Mouse (Mus musculus): ENCODE results near the gene Ulk1. TPM values are rescaled to one million over a fixed set of nuclear protein-coding genes. Genes with fewer than 3 reads are reported as not detected.

The Ulk1 gene
- polyA plus RNA-seq, 1 experiment, result 23.9 TPM

DNA sequence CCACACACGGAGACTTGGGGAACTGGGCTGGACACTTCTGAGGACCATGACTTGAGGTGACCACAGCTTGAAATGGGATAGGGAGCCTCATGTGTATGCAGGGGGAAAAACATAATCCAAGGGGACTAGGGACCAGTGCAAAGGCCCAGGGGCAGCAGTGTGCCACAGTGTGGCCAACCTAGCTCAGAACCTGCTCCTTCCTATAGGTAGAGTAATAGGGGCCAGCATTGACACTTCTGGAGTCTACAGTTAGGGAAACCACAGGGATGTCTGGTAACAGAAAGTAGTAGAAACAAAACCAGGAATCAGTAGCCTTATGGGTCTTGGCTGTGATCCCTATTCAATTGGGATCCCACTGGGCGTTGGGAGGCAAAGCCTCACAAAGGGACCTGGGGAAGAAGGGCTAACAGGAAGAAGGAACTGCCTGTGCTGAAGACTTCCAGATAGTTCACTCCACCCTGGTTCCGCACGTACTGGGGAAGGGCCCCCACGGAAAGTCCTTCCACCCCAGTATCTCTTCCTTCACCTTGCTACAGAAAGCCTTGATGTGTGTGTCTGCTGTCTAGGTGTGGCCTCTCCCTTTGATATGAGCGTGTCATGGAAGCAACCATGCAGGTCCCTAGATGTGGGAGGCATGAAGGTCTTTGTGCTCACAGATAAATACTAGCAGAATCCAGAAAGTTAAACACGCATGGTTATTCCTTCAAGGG, 28.2 kb downstream of the Ulk1 start:
- Histone ChIP-seq H3K4me3 (peak overlapping the region; percentile 68), H3K27me3 (ENCODE audit: control insufficient read depth, insufficient read depth, insufficient read length) (no peaks in the 10 kb centered on the region), H3K79me2 (ENCODE audit: control insufficient read depth, insufficient read depth) (peaks cover 23% of the 10 kb centered on the region), H3ac (ENCODE audit: control insufficient read depth, insufficient read length) (no peak overlapping the region), H3K36me3 (ENCODE audit: control insufficient read depth, insufficient read depth) (peaks cover 4% of the 10 kb centered on the region), H3K4me2 (ENCODE audit: low read depth) (no peak overlapping the region)
- TF ChIP-seq TCF12 (IDR thresholded peaks at IDR 0.05; ENCODE audit: insufficient read depth, poor library complexity, severe bottlenecking) (no peak), CEBPB (IDR thresholded peaks at IDR 0.05; ENCODE audit: insufficient read depth, poor library complexity, severe bottlenecking) (no peak), POLR2AphosphoS2 (IDR thresholded peaks at IDR 0.05; ENCODE audit: insufficient read length, low read depth) (no peak), POLR2A (IDR thresholded peaks at IDR 0.05; ENCODE audit: insufficient read length, low read depth) (no peak), TCF3 (IDR thresholded peaks at IDR 0.05; ENCODE audit: insufficient read length, low read depth) (no peak)

DNA sequence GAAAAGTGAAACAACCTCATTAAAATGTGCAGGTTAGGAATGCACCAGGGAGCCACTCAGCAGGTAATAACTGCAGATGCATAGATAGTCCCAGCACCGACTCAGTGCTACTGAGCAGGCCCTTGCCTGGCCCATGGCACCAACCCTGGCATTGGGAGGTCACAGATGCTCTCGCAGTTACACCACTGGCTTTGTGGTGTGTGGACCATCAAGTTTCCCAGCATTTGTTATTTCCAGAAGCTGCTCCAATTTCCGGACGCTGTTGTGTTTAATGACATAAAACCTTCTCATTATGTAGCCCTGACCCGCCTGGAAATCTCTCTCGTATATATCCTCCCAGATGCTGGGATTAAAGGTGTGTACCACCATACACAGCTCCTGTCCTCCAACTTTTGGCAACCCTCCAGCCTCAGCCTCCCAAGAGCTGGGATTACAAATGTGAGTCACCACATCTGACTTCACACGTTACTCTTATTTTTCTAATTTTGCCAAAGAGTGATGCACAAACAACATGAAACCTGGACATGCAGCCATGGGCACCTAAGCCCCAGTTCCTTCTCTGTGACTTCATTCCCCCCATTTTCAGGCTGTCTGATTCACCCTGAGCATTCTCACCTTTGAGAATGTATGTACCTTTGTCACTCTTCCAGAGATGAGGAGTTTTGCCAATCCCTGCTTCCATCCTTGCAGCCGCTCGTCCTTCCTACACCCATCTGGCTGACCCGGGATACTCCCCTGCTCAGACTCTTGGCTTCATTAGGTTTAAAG, 29.0 kb downstream of the Ulk1 start:
- H3K79me2 ChIP-seq (ENCODE audit: control insufficient read depth, insufficient read depth), result peaks cover 23% of the 10 kb centered on the region
- peak overlapping the region; percentile 57 for H3ac ChIP-seq (ENCODE audit: control insufficient read depth, insufficient read length)
- H3K36me3 ChIP-seq (ENCODE audit: control insufficient read depth, insufficient read depth), result peaks cover 6% of the 10 kb centered on the region
- H3K4me3 ChIP-seq, result peak overlapping the region; percentile 68
- TF ChIP-seq MYOD1 (IDR thresholded peaks at IDR 0.05; ENCODE audit: control insufficient read depth in 1 of 3, insufficient read length in 2 of 3, low read depth in 2 of 3) (no peak), CEBPB (IDR thresholded peaks at IDR 0.05; ENCODE audit: insufficient read depth, poor library complexity, severe bottlenecking) (no peak), SRF (IDR thresholded peaks at IDR 0.05; ENCODE audit: control insufficient read depth, insufficient read length, low read depth) (no peak), MYOG (IDR thresholded peaks at IDR 0.05; ENCODE audit: control insufficient read depth in 1 of 3, insufficient read depth in 1 of 3, insufficient read length in 2 of 3, low read depth in 2 of 3) (no peak), E2F4 (IDR thresholded peaks at IDR 0.05; ENCODE audit: insufficient read depth) (no peak), POLR2AphosphoS2 (IDR thresholded peaks at IDR 0.05; ENCODE audit: insufficient read length, low read depth) (no peak), POLR2A (IDR thresholded peaks at IDR 0.05; ENCODE audit: insufficient read length, low read depth) (no peak), REST (IDR thresholded peaks at IDR 0.05; ENCODE audit: insufficient read depth, insufficient read length) (no peak), TCF3 (IDR thresholded peaks at IDR 0.05; ENCODE audit: insufficient read length, low read depth) (no peak), MAX (IDR thresholded peaks at IDR 0.05; ENCODE audit: low read depth) (no peak), USF1 (IDR thresholded peaks at IDR 0.05; ENCODE audit: low read depth) (no peak), TCF12 (IDR thresholded peaks at IDR 0.05; ENCODE audit: insufficient read depth, poor library complexity, severe bottlenecking) (no peak)
- H3K4me2 ChIP-seq (ENCODE audit: low read depth), result peak overlapping the region; percentile 92
- H3K27me3 ChIP-seq (ENCODE audit: control insufficient read depth, insufficient read depth, insufficient read length), result no peaks in the 10 kb centered on the region

DNA sequence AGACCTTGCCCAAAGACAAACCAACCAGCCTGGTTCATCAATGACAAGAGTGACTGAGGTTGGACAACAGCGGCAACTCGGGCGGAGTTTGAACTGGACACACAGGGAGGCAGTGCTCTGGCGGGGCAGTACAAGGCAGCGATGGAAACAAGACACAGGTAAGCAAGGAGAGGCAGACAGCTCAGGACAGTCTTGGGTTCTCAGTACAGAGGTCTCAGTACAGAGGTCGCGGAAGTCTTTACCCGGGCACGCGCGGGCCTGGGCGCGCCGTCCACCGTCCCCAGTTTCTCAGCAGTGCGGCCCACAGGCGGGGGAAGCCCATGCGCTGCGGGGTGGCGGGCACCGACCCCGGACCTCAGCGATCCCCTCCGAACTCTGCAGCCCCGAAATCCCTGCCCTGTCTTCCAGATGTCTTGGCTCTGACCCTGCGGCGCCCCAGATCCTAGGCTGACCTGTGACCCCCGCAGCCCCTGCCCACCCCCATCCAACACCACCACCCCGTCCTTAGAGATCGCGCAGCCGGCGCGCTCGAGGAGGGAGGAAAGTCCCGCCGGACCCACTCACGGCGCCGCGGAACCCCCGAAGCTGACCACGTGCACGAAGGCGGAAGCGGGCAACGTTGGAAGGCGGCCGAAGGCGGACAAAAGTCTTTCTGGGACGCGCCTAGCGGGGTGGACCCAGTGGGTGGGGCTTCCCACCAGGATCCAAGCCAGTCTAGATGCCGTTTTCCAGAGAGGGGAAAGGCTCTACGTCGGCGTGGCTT, 29.7 kb downstream of the Ulk1 start, which contains the start of gene Pus1:
TSS of gene Pus1 (minus strand) at position 662 of the 763 bp plus-strand sequence.
- peak within 1 kb of the TSS; percentile 68 for H3K4me3 ChIP-seq
- H3K27me3 ChIP-seq (ENCODE audit: control insufficient read depth, insufficient read depth, insufficient read length), result no peaks in the 10 kb centered on the region
- peaks cover 7% of the 10 kb centered on the region for H3K36me3 ChIP-seq (ENCODE audit: control insufficient read depth, insufficient read depth)
- peak within 1 kb of the TSS; percentile 57 for H3ac ChIP-seq (ENCODE audit: control insufficient read depth, insufficient read length)
- H3K4me2 ChIP-seq (ENCODE audit: low read depth), result peak within 1 kb of the TSS; percentile 92
- H3K79me2 ChIP-seq (ENCODE audit: control insufficient read depth, insufficient read depth), result peaks cover 23% of the 10 kb centered on the region
- TF ChIP-seq POLR2A (IDR thresholded peaks at IDR 0.05; ENCODE audit: insufficient read length, low read depth) (peak; percentile 68), MAX (IDR thresholded peaks at IDR 0.05; ENCODE audit: low read depth) (peak; percentile 87), POLR2AphosphoS2 (IDR thresholded peaks at IDR 0.05; ENCODE audit: insufficient read length, low read depth) (peak; percentile 16), USF1 (IDR thresholded peaks at IDR 0.05; ENCODE audit: low read depth) (peak; percentile 84), E2F4 (IDR thresholded peaks at IDR 0.05; ENCODE audit: insufficient read depth) (no peak)

DNA sequence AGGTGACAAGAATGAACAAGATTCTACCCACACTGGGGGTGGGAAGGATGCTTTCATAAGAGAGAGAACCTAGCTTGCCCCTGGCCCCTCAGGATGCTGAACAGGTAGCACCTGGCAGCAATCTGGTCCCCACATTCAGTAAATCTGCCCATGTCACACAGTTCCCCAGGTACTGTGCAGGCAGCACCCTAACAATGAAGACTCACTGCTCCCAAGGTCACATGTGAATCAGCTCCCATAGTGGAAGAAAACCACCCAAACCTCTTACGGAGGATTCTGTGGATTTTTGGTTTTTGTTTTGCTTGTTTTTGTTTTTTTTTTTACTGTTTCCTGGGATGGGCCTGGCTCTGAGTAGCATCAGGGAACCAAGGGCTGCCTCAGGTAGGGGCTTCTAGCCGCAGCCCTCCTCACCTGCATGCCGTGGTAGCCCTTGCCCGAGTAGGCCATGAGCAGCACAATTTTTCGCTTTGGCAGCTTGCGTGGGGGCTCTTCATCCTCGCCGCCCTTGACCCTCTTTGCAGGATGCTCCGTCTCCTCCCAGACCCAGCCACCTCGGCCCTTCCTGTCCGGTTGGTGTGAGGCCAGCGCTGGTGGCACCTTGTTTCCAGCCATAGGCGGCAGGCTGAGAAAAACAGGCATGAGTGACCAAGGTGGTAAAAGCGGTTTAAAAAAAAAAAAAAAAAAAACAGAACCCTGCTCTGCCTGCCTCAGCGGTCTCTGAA, 30.5 kb downstream of the Ulk1 start:
- Histone ChIP-seq H3K4me3 (peak overlapping the region; percentile 68), H3K79me2 (ENCODE audit: control insufficient read depth, insufficient read depth) (peaks cover 23% of the 10 kb centered on the region), H3K27me3 (ENCODE audit: control insufficient read depth, insufficient read depth, insufficient read length) (no peaks in the 10 kb centered on the region), H3K4me2 (ENCODE audit: low read depth) (peak overlapping the region; percentile 84), H3K36me3 (ENCODE audit: control insufficient read depth, insufficient read depth) (peaks cover 7% of the 10 kb centered on the region), H3ac (ENCODE audit: control insufficient read depth, insufficient read length) (peak overlapping the region; percentile 57)
- TF ChIP-seq TCF12 (IDR thresholded peaks at IDR 0.05; ENCODE audit: insufficient read depth, poor library complexity, severe bottlenecking) (no peak), POLR2A (IDR thresholded peaks at IDR 0.05; ENCODE audit: insufficient read length, low read depth) (no peak), MYOD1 (IDR thresholded peaks at IDR 0.05; ENCODE audit: control insufficient read depth in 1 of 3, insufficient read length in 2 of 3, low read depth in 2 of 3) (no peak), TCF3 (IDR thresholded peaks at IDR 0.05; ENCODE audit: insufficient read length, low read depth) (no peak), REST (IDR thresholded peaks at IDR 0.05; ENCODE audit: insufficient read depth, insufficient read length) (no peak), MYOG (IDR thresholded peaks at IDR 0.05; ENCODE audit: control insufficient read depth in 1 of 3, insufficient read depth in 1 of 3, insufficient read length in 2 of 3, low read depth in 2 of 3) (no peak), USF1 (IDR thresholded peaks at IDR 0.05; ENCODE audit: low read depth) (no peak), E2F4 (IDR thresholded peaks at IDR 0.05; ENCODE audit: insufficient read depth) (no peak), MAX (IDR thresholded peaks at IDR 0.05; ENCODE audit: low read depth) (no peak), POLR2AphosphoS2 (IDR thresholded peaks at IDR 0.05; ENCODE audit: insufficient read length, low read depth) (no peak), SRF (IDR thresholded peaks at IDR 0.05; ENCODE audit: control insufficient read depth, insufficient read length, low read depth) (no peak), CEBPB (IDR thresholded peaks at IDR 0.05; ENCODE audit: insufficient read depth, poor library complexity, severe bottlenecking) (no peak)

Data from myocyte (in vitro differentiated cells).